Mouse (Mus musculus): ENCODE measurements at regions not wholly inside any gene's neighbourhood (a gene's known extent, or its start where the extent isn't known, plus 50 kb on each side); places are given as distances from the start of the nearest gene placed in this dataset.

DNA sequence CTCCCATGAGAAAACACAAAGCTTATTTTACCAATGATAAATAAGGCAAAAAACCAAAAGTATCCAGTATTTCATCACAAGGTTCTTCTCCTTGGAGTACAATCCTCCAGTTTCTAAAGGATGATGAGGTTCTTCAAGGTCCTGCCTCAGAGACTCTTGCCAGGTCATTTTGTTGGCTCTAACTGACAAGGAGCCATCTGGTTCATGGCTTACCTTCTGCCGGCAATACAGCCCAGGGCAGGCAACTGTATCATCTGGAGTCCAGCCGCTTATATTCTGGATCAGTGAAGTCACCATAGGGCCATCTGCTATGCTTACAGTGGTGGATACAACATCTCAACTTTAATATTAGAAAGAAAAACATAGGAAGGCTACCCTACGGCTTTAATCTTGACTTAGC, 279.8 kb downstream of the Atxn7l3b start:
- WGBS = 92% methylated on average over 3 of the region's 3 CpGs
- H3K9ac ChIP-seq (replicated peaks; ENCODE audit: low read length) = no peak overlapping the region
- no peaks in the 10 kb centered on the region for H3K9me3 ChIP-seq (replicated peaks; ENCODE audit: control insufficient read depth, low read length)
- no peaks in the 10 kb centered on the region for H3K27me3 ChIP-seq (ENCODE audit: control insufficient read depth, insufficient read depth, low read length)
- no peaks in the 10 kb centered on the region for H3K36me3 ChIP-seq (replicated peaks; ENCODE audit: control insufficient read depth, insufficient read depth, low read depth, low read length)
- DNase-seq (ENCODE audit: low spot score) = no peak
- no peaks in the 10 kb centered on the region for H3K4me1 ChIP-seq (ENCODE audit: control insufficient read depth, insufficient read depth, low read length)
- H3K4me3 ChIP-seq (ENCODE audit: low read depth, low read length) = no peak overlapping the region
- H3K4me2 ChIP-seq (ENCODE audit: low read depth, low read length) = no peak overlapping the region
- ATAC-seq (replicated peaks; ENCODE audit: insufficient number of reproducible peaks, low FRiP score, low TSS enrichment, low read depth) = no peak
- H3K27ac ChIP-seq (replicated peaks; ENCODE audit: low read depth, low read length) = no peak overlapping the region

Measured in embryonic facial prominence, embryonic 11.5 days (tissue).